Mouse (Mus musculus): Measurements from ENCODE around the gene Adamts15. TPM values are rescaled to one million over a fixed set of nuclear protein-coding genes. Genes with fewer than 3 reads are reported as not detected.

Adamts15 gene
- 1 to 10 TPM; 3.1 to 4.4 TPM for total RNA-seq (2021)
- long read RNA-seq, full-length matches to known transcripts: 1 of 4 reads
- long read RNA-seq, partial matches to known transcripts: 0 of 4 reads
- long read RNA-seq, other reads (novel, unspliced or antisense): 3 of 4 reads

DNA sequence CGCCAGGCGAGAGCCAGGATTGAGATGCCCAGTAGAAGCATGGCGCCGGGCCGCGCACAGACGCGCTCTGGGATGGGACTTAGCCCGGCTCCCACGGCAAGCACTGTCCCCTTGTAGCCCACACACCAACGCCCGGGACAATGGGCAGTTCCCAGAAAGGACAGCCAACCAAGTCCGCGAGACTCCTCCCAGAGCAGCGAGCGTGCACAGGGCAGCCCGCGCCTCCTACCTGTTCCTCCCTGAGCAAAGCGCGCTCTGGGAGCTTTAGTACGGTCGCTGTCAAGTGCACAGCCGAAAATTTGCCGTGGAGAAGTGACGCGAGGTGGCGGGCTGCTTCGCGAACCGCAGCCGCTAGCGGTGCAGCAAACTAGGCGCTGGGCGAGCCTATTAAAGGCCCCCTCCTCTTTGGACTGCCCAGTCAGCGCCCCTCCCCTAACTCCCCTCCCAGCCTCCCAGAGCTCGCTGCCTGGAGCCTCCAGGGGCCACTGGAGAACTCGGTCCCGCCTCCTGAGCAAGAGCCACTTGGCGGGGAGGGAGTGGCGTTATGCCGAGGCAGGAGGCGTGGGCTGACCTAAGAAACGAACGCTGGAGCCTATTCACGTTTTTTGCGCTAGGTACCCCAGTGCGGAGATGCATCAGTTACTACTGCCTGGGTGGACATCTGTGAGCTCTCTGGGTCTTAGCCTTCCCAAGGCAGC lies at the start of gene Adamts15:
Adamts15 (minus strand) TSS at position 256 of the 698 bp plus-strand sequence.
- DNase-seq (ENCODE audit: low spot score in 2 of 2): no peak

DNA sequence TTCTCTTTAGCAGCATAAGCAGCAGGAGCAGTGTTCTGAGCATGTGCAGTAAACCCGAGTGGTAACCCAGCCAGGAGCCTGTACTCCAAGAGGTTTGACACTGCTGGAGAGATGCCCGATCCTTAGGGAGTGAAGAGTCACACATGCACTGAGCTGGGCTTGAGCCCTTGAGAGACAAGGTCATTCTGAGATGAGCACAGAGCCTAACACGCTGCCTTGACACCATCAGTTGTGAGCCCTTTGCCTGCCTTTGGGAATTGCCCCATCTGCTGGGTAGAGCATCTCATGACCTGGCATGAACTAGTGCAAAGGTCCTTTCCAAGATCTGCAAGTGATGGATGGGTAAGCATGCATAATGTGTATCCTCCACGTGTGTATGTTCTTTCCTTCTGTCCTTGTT lies 49.7 kb upstream of the Adamts15 start:
- no peak for DNase-seq (ENCODE audit: low spot score in 2 of 2)

DNA sequence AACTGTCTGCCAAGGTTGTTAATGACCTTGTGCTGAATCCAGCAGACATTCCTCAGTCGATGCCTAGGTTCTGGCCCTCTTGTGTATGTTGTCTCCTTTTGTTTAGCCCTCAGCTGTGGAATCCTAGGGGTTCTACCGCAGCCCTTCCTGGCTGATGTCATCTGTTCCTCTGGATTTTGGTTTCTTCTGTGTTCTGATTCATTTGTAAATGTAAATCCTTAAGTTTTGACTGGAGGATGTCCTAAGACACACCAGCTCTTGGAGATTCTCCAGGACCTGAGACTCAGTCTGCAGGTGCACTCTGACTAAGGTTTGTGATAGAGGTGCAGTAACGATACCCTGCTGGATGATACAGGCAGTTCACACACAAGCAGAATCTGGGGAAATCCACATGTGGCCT lies 47.7 kb upstream of the Adamts15 start:
- DNase-seq (ENCODE audit: low spot score in 2 of 2): no peak

DNA sequence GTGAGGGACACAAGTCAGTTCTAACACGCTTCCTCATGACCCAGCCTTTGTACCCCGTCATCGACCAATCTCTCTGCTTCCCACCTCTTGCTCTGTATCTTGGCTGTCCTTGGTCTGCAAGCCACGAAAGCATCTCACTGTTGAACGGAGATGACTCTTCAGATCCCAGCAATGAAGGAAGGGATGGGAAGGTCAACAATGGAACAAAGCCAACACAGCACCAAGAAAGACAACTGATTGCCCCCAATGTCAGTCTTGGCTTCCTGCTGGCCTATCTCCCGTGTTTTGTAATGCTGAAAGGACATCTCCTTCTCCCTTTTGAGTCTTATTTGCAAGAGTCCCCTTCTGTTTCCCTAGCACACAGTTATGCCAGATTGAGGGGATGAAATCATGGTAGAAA lies 45.9 kb upstream of the Adamts15 start:
- DNase-seq (ENCODE audit: low spot score in 2 of 2): no peak

DNA sequence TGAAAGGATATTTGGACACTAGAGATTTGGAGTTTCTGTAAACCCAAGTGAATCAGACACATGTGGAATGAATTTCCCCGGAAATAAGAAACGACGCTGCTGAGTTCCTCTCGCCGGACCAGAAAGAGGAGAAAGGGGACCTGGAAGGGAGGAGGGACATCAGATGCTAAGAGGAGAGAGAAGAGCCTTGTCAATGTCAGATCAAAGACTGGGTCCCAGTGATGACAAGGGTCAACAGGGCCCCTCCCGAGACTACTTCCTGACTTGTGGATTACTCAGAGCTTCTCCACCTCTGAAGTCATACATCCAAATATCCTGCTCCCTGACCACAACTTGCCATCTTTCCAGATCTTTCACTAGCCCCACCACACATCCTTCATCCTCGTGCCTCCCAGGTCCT lies 44.6 kb upstream of the Adamts15 start:
- DNase-seq (ENCODE audit: low spot score in 2 of 2): no peak

DNA sequence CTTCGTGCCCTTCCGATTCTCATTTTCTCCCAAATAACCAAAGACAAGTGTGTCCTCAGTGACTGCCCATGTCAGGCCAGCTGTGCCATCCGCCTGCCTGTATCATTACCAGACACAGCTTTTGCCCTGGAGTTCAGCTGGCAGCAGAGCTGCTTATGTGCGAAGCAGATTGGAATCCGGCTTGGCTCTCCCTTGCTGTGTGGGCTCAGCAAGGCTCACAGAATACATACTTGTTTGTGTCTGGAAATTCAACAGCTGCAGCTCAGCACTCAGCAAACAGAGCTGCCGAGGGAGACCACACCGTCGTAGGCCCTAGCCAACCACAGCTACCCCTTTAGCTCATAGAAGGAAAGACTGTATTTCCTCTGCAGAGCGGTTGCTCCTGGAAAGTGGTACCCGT lies 42.4 kb upstream of the Adamts15 start:
- DNase-seq (ENCODE audit: low spot score in 2 of 2): peak; percentile 28 to 54

DNA sequence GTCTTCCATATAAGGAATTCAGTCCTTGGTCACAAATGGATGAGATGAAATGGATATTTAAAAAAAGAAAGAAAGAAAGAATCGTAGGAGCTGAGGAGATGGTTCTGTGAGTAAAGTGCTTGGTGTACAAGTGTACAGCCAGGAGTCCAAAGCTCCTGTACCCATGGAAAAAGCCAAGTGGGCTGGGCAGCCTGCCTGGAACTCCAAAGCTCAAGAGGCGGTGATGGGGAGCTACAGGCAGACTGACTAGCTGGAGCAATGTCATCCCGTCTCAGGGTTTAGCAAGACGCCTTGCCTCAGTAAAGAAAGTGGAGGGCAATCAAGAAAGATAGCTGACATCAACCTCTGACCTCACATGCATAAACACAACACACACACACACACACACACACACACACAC lies 41.5 kb upstream of the Adamts15 start:
- DNase-seq (ENCODE audit: low spot score in 2 of 2): no peak

DNA sequence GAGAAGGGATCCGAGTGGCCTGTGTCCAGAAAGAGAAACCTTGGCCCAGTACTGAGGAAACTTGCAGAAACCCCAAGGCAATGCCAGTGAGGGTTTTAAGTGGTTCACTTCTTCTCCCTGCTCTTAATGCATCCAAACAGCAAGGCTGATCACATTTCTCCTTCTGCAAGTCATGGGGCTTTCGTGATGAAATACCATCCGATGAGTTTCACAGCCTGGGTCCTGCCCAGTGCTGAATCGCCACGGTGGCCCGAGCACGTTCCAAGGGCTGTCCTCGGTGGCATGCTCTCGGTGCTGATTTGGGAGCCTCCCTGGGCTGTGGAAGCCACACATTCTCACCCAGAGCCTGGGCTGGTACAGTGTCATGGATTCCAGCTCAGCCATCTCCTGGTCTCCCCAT lies 33.0 kb upstream of the Adamts15 start:
- no peak for DNase-seq (ENCODE audit: low spot score in 2 of 2)

DNA sequence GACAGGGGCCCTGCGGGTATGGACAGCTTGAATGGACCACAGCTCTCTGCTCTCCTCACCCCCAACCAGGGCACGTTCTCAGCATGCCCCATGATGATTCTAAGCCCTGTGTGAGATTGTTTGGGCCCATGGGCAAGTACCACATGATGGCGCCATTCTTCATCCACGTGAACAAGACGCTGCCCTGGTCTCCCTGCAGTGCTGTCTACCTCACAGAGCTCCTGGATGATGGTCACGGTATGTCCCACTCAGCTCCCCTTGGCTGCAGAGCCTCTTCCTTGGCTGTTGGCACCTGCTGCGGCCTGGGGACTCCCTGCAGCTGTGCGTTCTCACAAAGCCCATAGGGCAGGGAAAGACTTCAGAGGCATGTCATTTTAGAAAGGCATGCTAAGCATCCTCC lies 31.0 kb upstream of the Adamts15 start:
- no peak for DNase-seq (ENCODE audit: low spot score in 2 of 2)

DNA sequence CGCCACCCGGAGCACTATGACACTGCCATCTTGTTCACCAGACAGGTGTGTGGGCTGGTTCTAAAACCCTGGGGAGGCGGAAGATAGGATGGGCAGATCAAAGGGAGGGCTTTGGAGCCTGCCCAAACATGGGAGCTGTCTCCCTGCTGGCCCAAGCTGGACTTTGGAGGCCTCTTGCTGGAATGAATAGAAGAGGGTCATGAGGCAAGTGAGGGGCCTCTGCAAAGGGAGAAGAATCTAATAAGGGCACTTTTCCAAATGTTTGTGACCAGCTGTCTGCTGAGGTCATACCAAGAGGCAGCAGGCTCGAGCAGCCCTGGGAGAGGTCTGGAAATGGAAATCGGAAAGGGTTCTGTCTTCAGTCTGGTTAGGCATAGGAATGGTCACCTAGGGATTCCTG lies 29.2 kb upstream of the Adamts15 start:
- no peak for DNase-seq (ENCODE audit: low spot score in 2 of 2)

DNA sequence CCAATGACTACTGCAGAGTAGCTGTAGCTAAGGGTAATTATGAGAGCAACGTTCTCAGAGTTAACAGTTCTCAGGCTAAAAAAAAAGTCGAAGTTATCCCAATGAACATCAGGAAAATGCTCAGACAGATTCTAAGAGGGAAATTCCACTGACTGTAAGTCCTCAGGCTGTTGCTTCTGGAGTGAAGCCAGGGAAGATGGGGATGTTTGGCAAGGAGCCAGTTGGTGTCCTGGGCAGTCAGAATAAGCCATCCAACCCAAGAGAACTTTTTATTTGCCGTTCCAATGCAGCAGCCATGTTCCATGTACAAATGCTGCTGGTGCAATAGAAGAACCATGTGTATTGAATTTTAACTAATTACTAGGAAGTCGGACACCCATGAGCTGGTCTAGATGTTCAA lies 28.3 kb upstream of the Adamts15 start:
- DNase-seq (ENCODE audit: low spot score in 2 of 2): no peak

DNA sequence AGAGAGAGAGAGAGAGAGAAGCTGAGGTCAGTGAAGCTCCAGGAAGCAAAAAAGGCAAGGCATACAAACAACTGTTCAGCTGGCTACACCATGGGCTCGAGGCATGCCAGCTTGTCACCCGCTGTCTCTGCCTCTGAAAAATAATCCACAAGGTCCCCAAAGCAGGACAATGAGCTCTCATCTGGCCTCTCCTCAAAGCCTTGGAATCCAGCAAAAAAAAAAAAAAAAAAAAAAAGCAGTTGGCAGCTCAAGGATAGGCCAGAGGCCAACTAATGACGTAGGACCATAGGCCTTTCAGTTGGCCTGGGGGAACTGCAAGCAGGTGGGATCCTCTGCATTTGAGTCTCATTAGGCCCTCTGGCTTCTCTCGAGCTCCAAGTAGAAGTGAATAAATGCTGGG lies 27.7 kb upstream of the Adamts15 start:
- no peak for DNase-seq (ENCODE audit: low spot score in 2 of 2)

DNA sequence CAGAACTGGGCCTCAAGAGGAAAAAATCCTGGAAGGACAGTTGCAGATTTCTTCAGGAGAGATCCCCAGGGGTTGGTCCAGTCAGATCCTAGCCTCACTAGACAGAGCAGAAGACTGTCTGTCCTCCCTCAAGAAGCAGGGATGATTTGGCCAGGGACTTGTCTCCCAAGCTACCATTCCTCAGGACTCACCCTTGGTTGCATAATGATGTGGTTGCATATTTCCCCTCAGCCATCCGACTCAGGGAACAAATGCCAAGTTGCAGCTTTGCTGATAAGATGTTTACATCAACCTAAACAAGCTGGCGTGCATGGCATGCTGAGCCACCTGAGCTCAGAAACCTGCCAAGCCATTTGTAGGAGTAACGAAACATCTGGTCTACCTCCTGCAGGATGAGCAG lies 27.2 kb upstream of the Adamts15 start:
- DNase-seq (ENCODE audit: low spot score in 2 of 2): no peak

DNA sequence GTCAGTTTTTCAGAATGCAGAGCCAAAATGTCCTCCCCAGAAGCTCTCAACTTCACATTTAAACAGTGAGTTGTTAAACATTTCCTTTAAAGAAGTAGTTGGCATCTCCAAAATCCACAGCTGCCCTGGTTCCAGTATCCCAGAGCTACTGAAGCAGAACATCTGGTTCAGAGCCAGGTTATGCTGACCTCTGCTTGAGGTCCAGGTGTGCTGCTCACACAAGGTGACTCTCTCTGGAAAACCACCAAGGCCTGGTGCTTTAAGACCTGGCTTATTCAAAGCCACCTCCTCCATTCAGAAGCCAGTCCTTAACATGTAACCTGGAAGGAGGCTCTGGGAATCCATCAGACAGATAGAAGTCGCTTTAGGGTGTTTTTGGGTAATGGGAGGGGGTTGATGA lies 23.0 kb upstream of the Adamts15 start:
- no peak for DNase-seq (ENCODE audit: low spot score in 2 of 2)

DNA sequence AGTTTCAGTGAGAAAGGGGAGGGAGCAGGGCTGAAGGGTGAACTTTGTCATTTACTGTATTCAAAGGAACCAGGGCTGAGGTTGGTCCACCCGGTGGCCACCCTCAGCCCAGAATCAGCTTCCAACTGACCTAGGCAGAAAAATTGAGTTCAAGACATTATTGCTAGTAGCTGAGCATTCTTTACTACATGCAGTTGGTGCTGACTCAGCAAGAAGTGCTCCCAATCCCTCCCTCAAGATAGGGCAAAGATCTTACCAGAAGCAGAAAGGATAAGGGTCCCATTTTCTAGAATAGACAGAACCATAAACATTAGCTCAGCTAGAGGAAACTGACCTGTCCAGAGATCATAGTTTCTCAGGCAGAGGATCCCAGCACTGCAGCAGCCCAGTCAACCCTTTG lies 22.0 kb upstream of the Adamts15 start:
- DNase-seq (ENCODE audit: low spot score in 2 of 2): no peak

DNA sequence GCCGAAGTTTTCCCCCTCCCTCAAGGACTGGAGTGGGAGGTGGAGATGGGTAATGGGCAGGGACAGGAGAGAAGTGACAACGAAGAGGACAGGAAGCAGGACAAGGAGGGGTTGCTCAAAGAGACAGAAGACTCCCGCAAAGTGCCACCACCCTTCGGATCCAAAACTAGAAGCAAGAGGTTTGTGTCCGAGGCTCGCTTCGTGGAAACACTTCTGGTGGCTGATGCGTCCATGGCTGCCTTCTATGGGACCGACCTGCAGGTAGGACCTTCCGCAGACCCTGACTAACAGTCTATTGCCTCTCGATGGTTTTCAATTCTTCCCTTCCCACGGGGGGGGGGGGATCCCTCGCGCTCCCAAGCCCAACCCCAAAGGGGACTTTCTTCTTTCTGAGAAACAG lies 21.1 kb upstream of the Adamts15 start:
- no peak for DNase-seq (ENCODE audit: low spot score in 2 of 2)

DNA sequence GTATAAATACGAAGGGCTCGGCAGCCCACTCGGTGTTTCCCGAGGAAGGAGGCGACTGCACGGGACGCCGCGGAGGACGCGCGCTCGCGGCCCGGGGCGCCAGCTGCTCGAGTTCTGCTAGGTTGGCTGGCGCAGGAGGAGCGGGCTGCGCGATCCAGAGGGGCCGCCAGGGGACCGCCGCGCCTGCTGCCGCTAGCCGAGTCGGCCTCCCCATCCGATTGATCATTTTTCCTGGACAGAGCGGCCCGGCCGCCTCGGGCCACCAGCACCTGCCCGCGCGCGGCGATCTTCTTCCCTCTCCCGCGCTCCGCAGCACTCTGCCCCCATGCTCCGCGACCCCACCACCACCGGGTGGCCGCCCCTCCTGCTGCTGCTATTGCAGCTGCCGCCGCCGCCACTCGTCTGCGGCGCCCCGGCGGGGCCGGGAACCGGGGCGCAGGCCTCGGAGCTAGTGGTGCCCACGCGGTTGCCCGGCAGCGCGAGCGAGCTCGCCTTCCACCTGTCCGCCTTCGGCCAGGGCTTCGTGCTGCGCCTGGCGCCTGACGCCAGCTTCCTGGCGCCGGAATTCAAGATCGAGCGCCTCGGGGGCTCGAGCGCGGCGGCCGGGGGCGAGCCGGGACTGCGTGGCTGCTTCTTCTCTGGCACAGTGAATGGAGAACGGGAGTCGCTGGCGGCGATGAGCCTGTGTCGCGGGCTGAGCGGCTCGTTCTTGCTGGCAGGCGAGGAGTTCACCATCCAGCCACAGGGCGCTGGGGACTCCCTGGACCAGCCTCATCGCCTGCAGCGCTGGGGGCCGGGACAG lies 20.5 kb upstream of the Adamts15 start, which contains the start of gene Adamts8:
Adamts8 (plus strand) TSS at position 51 of the 802 bp plus-strand sequence.
- peak; percentile 47 to 48 for DNase-seq (ENCODE audit: low spot score in 2 of 2)

DNA sequence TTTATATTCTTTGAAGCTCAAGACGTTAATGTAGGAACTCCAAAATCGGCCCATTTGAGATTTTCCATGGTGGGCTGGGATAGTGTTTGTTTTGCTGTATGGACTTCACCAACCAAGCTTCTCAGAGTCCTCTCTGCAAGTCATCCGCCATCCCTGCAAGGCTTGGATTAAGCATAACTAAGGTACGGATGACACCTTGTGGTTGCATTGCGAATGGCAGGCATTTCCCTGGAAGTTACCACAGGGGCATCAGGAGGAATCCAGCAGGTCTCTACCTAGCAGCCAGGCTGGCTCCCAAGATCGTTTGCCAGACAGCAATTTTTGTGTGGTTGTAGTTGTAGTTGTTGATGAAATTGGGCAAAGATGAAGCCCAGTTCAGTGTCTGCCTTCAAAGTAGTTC lies 18.1 kb upstream of the Adamts15 start:
- peak; percentile 85 to 95 for DNase-seq (ENCODE audit: low spot score in 2 of 2)

DNA sequence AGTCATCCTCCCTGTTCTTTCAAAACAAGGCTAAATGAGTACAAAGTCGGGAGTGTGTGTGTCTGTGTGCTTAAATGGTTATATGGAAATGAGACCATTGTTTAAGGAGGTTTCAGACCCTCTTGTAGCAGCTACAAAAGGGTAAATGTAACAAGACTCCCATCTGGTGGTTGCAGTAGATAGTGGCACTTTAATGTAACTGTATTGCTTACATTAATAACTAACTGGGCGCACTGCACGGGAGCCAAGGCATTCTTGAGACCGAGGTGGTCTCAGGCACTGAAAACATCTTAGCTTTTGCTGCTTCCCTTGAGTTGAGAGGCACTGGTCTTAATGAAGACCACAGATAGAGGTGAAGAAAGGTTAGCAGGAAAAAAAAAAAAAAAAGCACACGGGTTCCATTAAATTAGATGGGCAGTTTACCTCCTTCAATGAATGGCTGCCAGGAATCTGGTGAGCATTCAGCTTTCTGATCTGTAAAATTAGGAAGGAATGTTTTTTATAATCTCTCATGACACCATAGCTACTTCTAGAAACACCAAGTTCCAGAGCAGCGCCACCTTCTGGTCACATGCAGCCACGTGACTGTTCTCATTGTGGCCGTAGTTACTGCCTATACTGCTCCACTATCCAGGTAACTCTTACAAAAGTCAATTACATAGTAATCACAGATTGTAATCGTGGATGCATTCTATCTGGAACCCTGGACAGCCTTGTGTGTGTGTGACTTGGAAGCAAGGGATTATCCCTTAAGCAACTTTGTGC lies 14.6 kb upstream of the Adamts15 start:
- peak in 1 of 2 experiments; percentile 73 for DNase-seq (ENCODE audit: low spot score in 2 of 2)

DNA sequence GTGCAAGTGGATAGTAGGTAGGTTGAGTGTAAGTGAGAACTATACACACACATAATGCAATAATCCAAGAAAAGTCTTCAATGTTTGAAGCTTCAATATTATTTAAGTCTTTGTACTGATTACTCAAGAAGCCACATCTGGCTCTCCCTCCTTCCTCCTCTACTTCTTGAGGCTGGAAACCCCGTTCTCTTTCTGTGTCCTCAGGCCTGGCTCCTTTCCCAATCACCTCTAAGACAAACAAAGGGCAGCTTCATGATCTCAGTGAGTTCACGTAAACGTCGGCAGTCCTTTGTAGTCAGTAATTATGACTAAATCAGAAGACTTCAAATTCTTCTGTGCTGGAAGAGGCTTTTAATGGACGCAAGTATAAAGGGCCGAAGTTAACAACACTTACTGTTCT lies 12.6 kb upstream of the Adamts15 start:
- no peak for DNase-seq (ENCODE audit: low spot score in 2 of 2)

DNA sequence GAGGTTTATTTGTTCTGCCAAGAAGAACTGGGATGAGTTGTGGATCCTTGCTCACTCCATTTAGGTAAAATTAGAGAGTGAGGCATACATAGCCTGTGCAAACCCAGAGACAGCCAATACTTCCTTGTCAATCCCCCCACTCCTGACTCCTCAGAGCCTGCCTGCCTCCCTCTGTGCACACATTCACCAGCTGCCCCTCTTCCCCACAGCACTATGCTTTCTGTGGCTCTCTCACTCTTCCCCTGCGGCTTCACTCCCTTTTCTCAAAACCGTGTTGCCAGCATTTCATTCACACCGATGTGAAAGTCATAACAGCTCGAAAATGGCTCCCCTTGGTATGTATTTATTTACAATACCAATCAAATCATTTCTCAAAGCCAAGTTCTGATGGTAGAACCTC lies 10.1 kb upstream of the Adamts15 start:
- DNase-seq (ENCODE audit: low spot score in 2 of 2): no peak

DNA sequence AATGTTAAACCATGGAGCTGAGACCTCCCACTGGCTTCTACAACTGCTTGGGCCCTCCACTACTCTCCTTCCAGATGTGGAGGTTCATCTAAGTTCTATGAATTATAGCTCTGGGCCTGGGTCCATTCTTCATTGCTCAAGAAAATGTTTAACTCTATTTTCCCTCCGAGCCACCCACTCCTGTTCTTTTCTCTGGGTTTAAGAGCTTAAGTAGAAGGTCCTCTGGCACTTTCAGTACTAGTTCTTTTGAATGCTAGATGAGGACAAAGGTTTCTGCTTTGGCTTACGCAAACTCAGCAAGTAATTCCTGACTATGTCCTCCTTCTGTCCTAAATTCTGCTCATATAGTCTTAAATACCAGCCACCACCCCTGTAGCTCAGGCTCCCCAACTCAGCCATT lies 6.5 kb upstream of the Adamts15 start:
- DNase-seq (ENCODE audit: low spot score in 2 of 2): no peak

Measured in layer of hippocampus, adult 18-20 months (tissue).